Mouse (Mus musculus) adrenal gland, postnatal 4 days (tissue): Measurements from ENCODE around the gene Vsig10. TPM values are rescaled to one million over a fixed set of nuclear protein-coding genes. Genes with fewer than 3 reads are reported as not detected.
"Not testable (repeated sequence)": the region's sequence is repeated elsewhere in the genome, so short reads cannot be mapped to it uniquely, and the experiment has no call there.

Experiments used
- DNase-seq, 2 experiments: peaks; one replicate each; pipeline ENCODE4 v3.0.0; 2021 to 2022; ENCODE audit warnings: low spot score in 2 of 2, mixed read lengths in 2 of 2
- total RNA-seq, 2 experiments: library from RNA; stranded (reverse); gene quantifications; 2 replicates each; pipeline ENCODE4 v1.2.3; 2021

Vsig10 gene
- total RNA-seq, 2 experiments from 2014 or later: 48.3 to 51.8 TPM

GRCm38 (mm10) chr5:117376331-117376761 lies 57.5 kb downstream of the Vsig10 start:
- DNase-seq: no peak

GRCm38 (mm10) chr5:117377731-117378130 lies 58.8 kb downstream of the Vsig10 start:
- not testable (repeated sequence) for DNase-seq

GRCm38 (mm10) chr5:117380199-117380598 lies 61.3 kb downstream of the Vsig10 start:
- DNase-seq: no peak

- no peak for DNase-seq
These were observed 62.9 kb downstream of the Vsig10 start for GRCm38 (mm10) chr5:117381785-117382184.

- no peak for DNase-seq
These were observed 64.3 kb downstream of the Vsig10 start for GRCm38 (mm10) chr5:117383198-117383597.

GRCm38 (mm10) chr5:117388296-117388751 lies 69.4 kb downstream of the Vsig10 start:
- peak; percentile 22 to 32 for DNase-seq

GRCm38 (mm10) chr5:117388877-117389276 lies 70.0 kb downstream of the Vsig10 start, which contains the start of gene Rfc5:
Rfc5 (minus strand) TSS chr5:117389047.
- DNase-seq: peak; percentile 94 to 95

- no peak for DNase-seq
These were observed 72.0 kb downstream of the Vsig10 start for GRCm38 (mm10) chr5:117390895-117391294.

GRCm38 (mm10) chr5:117395834-117396233 lies 77.0 kb downstream of the Vsig10 start:
- DNase-seq: no peak

GRCm38 (mm10) chr5:117396596-117397014 lies 77.7 kb downstream of the Vsig10 start:
- no peak for DNase-seq

GRCm38 (mm10) chr5:117397371-117397770 lies 78.5 kb downstream of the Vsig10 start:
- DNase-seq: no peak

GRCm38 (mm10) chr5:117398007-117398550 lies 79.2 kb downstream of the Vsig10 start:
- no peak for DNase-seq

GRCm38 (mm10) chr5:117399281-117399680 lies 80.4 kb downstream of the Vsig10 start:
- DNase-seq: no peak

- DNase-seq: no peak
These were observed 84.7 kb downstream of the Vsig10 start for GRCm38 (mm10) chr5:117403609-117404008.

Other genes with a start within 250 kb of the Vsig10 start
- gene Suds3, start 203.0 kb upstream of the Vsig10 start, total RNA-seq: 100 to 1,000 TPM in 1 of 2 experiments, 10 to 100 TPM in 1; 97.0 to 108 TPM
- 10 to 100 TPM; 39.3 to 39.5 TPM for gene Taok3, start 199.0 kb upstream of the Vsig10 start, total RNA-seq
- gene Pebp1, start 31.5 kb upstream of the Vsig10 start, total RNA-seq: 1,000 to 10,000 TPM in 1 of 2 experiments, 100 to 1,000 TPM in 1; 992 to 1,042 TPM
- 100 to 1,000 TPM; 116 to 122 TPM for gene Wsb2, start 38.2 kb downstream of the Vsig10 start, total RNA-seq
- gene Rfc5, start 70.0 kb downstream of the Vsig10 start, total RNA-seq: 10 to 100 TPM; 36.6 to 47.8 TPM
- 10 to 100 TPM; 10.6 to 11.1 TPM for gene Ksr2, start 94.9 kb downstream of the Vsig10 start, total RNA-seq